Mouse (Mus musculus) cerebellum, adult 8-10 months (tissue): ENCODE results near the gene Kif26b.

Source experiments
- DNase-seq: peaks from one replicate; pipeline ENCODE4 v3.0.0; 2022

Kif26b gene

DNA sequence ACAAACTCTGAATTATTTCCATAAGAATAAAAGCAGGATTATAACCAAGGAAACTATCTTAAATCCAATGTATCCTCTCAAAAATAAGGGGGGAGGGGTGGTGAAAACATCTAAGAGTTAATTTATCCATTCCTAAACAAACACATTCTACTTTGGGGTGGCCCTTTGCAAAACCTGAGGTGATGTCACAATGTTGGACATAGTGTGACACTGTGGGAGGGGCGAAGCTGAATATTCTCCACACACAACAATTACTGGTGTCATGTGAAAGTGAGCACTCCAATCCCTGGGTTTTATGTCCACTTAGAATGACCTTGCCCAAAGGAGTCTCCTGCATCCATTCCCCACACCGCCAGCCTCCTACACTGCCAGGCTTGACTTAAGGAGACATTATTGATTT, 408.1 kb downstream of the Kif26b start:
- DNase-seq = no peak

- no peak for DNase-seq
Measured at GRCm38 (mm10) chr1:178940353-178940752, 411.4 kb downstream of the Kif26b start.

GRCm38 (mm10) chr1:178942251-178942963, 413.5 kb downstream of the Kif26b start:
- DNase-seq = no peak

DNA sequence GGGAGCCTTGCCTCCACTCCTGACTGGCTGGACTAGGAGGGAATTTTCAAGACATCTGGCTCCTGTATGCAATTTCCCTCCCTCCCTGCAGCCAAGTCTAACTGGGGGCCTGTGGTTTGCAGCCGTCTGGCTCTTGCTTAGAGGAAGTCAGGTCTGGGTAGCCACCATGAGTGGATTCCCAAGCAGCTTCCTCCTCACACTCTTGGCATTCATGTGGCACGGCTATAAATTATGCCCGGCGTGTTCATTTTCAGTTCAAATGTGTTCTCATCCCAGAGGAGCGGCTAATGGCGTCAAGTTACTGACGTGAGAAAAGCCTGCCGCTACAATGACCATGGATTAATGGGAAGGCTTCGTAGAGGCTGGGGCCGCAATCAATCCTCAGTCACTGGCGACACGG, 424.0 kb downstream of the Kif26b start:
- DNase-seq = no peak

DNA sequence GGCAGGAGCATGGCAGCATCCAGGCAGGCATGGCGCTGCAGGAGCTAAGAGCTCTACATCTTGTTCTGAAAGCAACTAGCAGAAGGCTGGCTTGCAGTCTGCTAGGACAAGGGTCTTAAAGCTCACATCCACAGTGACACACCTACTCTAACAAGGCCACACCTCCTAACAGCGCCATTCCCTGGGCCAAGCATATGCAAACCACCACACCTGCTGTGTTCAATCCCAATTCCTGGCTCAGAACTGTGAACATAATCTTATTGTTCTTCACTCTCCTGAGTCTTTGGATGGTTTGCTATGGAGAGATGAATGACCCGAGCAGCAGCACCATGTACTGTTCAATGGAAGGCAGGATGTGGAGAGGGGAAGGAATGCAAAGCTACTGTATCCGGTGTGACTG, 429.7 kb downstream of the Kif26b start:
- no peak for DNase-seq

GRCm38 (mm10) chr1:178960015-178960559, 431.2 kb downstream of the Kif26b start:
- peak; percentile 83 for DNase-seq

- no peak for DNase-seq
Measured at GRCm38 (mm10) chr1:178961661-178962060, 432.7 kb downstream of the Kif26b start.

- no peak for DNase-seq
Measured at GRCm38 (mm10) chr1:178972055-178972454, 443.1 kb downstream of the Kif26b start.

DNA sequence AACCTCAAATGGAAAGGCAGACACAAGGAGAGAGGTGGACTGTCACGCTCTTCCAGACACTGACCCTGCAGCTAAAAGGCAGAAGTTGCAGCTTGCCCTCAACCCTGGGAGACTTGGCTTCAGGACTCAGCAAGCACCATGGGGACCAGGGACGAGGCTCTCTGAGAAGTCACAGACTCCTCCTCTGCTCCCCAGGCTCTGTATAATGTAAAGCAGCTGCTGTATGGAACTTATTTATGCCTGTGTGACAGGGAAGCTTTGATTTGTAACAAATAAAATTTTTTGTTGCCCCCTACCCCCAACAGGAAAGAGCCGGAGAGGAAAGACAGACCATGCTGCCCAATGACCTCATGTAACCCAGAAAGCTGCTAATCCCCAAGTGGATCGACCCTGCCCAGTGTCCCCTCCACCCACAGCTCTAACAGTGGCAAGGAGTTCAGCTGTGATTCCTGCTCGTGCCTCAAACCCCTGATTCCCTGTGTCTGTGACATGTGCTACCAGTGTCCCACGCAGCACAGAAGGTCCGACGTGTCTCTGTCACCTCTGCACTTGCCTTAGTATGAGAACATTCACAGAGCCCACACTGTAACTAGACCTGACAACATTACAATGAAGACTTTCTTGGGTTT, 449.8 kb downstream of the Kif26b start:
- no peak for DNase-seq

DNA sequence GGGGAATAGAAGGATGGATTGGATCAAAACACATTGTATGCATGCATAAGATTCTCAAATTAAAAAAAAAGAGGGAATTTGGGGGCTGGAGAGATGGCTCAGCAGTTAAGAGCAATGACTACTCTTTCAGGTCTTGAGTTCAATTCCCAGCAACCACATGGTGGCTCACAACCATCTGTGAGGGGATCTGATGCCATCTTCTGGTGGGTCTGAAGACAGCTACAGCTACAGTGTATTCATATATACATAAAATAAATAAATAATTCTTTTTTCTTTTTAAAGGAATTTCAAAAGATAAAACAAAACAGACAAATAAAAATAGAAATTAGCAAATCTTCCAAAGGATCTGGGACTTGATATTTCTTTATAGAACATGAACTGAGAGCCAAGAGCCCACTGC, 451.3 kb downstream of the Kif26b start:
- DNase-seq = no peak

GRCm38 (mm10) chr1:178981641-178982040, 452.7 kb downstream of the Kif26b start:
- DNase-seq = no peak

- DNase-seq = no peak
Measured at GRCm38 (mm10) chr1:178988176-178988575, 459.3 kb downstream of the Kif26b start.
